Mouse (Mus musculus) bone marrow macrophage, adult 2 months (primary cell): ENCODE measurements at regions not wholly inside any gene's neighbourhood (a gene's known extent, or its start where the extent isn't known, plus 50 kb on each side); places are given as distances from the start of the nearest gene placed in this dataset.

Experiments
- CTCF ChIP-seq: IDR thresholded peaks from 2 replicates; pipeline ENCODE4 v1.5.1; 2012; ENCODE audit warnings: low read depth, mild to moderate bottlenecking, low read length, moderate library complexity
- POLR2A ChIP-seq: IDR thresholded peaks from 2 replicates; pipeline ENCODE4 v1.6.1; 2012; ENCODE audit warnings: mild to moderate bottlenecking, low read depth, low read length, borderline replicate concordance

- TF ChIP-seq CTCF (no peak), POLR2A (no peak)
Observed at GRCm38 (mm10) chrX:99326167-99326566, 144.9 kb downstream of the Pja1 start.
